Mouse (Mus musculus) kidney, embryonic 15.5 days (tissue): Measurements from ENCODE around the gene Usp39. TPM values are rescaled to one million over a fixed set of nuclear protein-coding genes. Genes with fewer than 3 reads are reported as not detected.

ENCODE experiments used
- ATAC-seq: fragments of 200-750 bp; cut with Nextera tagmentation; replicated peaks from 2 replicates; pipeline ENCODE4 v1.8.0; 2017; ENCODE audit warnings: moderate TSS enrichment; ENCODE audit not compliant: low FRiP score
- H3K27ac ChIP-seq: fragments of 300-500 bp; sonication (generic); 2 replicates; pipeline ENCODE4 v1.5.1; 2015; ENCODE audit warnings: mild to moderate bottlenecking, inconsistent platforms
- H3K27me3 ChIP-seq: fragments of 300-500 bp; sonication (generic); 2 replicates; pipeline ENCODE4 v1.6.1; 2015; ENCODE audit warnings: inconsistent platforms
- H3K36me3 ChIP-seq: fragments of 300-500 bp; sonication (generic); 2 replicates; pipeline ENCODE4 v1.6.1; 2015; ENCODE audit warnings: inconsistent platforms
- H3K4me1 ChIP-seq: fragments of 300-500 bp; sonication (generic); 2 replicates; pipeline ENCODE4 v1.6.1; 2015; ENCODE audit warnings: inconsistent platforms
- H3K4me2 ChIP-seq: fragments of 300-500 bp; sonication (generic); 2 replicates; pipeline ENCODE4 v1.6.1; 2015; ENCODE audit warnings: moderate library complexity, mild to moderate bottlenecking, inconsistent platforms
- H3K4me3 ChIP-seq: fragments of 300-500 bp; sonication (generic); replicated peaks from 2 replicates; pipeline ENCODE4 v1.5.1; 2015; ENCODE audit warnings: mild to moderate bottlenecking, inconsistent platforms
- H3K9ac ChIP-seq: fragments of 300-500 bp; sonication (generic); 2 replicates; pipeline ENCODE4 v1.6.1; 2015; ENCODE audit warnings: mild to moderate bottlenecking, inconsistent platforms
- H3K9me3 ChIP-seq: fragments of 300-500 bp; sonication (generic); replicated peaks from 2 replicates; pipeline ENCODE4 v1.6.1; 2016; ENCODE audit warnings: inconsistent platforms
- WGBS: fragments of 180-500 bp; shearing (Covaris S2); methylation state at CpG from one replicate; pipeline ENCODE4 v1.1.7; 2015; ENCODE audit warnings: mixed read lengths; 5-methylcytosine and 5-hydroxymethylcytosine counted together
- polyA plus RNA-seq: library from polyadenylated mRNA; unstranded; fragments of >200 nt; fragmentation: Nextera tagmentation; extraction: Ambion mirVana; gene quantifications from 2 replicates; pipeline ENCODE4 v1.2.1, GENCODE M21; 2015

The Usp39 gene
- polyA plus RNA-seq, 1 experiment from 2014 or later, result 50.3 TPM

DNA sequence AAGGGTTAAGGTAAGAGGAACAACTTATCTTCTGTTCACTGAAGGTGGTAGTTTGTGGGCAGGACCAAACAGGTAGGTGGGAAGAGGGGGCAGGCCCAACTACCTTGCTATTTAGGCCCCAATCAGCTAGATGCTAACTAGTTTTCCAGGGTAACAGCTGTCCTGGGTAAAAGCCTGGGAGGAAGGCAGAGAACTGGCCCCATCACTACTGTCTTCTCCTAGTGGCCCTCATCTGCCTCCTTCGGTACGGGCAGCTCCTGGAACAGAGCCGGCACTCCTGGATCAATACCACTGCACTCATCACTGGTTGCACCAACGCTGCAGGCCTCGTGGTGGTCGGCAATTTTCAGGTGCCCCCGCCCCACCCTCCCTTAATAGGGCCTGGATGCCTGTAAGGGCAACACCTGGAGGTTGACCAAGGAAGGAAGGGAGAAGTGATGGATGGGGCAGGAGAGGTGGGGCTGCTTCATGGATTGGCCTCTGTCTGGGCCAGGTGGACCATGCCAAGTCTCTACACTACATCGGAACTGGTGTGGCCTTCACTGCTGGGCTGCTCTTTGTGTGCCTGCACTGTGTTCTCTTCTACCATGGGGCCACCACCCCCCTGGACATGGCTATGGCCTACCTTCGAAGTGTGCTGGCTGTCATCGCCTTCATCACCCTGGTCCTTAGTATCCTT is 13.2 kb upstream of the Usp39 start:
- ATAC-seq, result no peak
- H3K4me3 ChIP-seq, result no peak overlapping the region
- H3K27me3 ChIP-seq, result no peaks in the 10 kb centered on the region
- no peak overlapping the region for H3K9ac ChIP-seq
- H3K27ac ChIP-seq, result no peak overlapping the region
- peaks cover 44% of the 10 kb centered on the region for H3K4me1 ChIP-seq
- 90% methylated on average over 10 of the region's 10 CpGs for WGBS
- H3K36me3 ChIP-seq, result peaks cover 37% of the 10 kb centered on the region
- no peaks in the 10 kb centered on the region for H3K9me3 ChIP-seq
- no peak overlapping the region for H3K4me2 ChIP-seq

DNA sequence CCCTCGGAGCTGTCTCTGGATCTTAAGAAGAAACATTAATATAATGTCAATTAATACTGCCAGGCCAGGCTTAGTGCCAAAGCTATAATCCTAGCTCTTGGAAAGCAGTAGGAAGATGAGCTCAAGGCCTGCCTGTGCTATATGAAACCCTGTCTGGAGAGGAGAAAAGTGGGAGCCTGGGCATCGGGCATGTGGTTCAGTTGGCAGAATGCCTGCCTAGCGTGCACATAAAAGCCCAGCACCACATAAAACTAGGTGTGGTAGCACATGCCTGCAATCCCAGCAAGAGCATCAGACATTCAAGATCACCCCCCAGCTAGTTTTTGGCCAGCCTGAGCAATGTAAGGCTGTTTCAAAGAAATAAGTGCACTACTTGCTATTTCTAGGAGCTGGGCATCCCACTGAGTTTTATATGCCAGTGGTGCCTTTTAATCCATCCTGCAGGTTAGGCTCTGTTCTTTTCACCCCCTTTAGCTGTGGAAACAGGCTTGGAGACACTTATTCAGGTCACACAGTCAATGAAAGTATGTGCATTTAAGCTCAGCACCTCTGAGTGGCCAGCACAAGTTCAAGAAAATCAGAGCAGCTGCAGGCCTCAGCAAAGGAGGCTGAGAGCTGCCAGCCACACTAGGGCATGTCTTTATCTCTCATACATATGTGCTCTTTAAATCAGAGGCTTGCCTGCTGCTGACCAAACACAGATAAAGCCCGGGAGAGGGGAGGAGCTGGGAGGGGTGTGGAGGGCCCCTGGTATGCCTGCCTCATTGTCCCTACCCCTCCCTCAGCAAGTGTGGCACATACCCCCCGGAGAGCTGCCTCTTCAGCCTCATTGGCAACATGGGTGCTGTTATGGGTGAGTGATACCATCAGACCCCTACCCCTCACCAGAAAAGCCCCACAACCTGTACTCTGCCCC is 12.4 kb upstream of the Usp39 start:
- H3K27me3 ChIP-seq, result no peaks in the 10 kb centered on the region
- WGBS, result 71% methylated on average over 5 of the region's 5 CpGs

DNA sequence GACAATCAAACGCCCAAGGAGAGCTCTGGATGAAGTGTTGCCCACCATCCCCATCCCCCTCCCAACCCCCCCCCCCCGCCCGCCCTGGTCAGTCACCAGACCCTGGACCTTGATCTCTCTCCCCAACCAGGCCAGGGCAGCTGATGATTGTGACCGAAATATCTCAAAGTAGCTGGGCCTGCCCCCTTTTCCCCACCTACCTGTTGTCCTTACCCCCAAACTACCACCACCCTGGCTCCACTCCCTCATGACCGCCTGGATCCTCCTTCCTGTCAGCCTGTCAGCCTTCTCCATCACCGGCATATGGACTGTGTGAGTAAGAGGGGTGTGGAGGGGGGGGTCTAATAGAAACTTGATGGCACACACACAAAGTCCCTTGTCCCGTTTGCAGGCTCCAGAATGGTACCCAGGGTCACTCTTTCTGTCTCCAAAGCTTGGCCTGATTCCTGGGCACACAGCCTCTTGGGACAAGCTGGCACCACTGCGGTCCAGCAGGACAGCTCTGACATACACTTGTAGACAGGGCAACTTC is 11.1 kb upstream of the Usp39 start:
- Histone ChIP-seq H3K27ac (no peak overlapping the region), H3K4me1 (peaks cover 30% of the 10 kb centered on the region), H3K36me3 (peaks cover 41% of the 10 kb centered on the region), H3K9me3 (no peaks in the 10 kb centered on the region), H3K4me2 (peak overlapping the region; percentile 91), H3K9ac (peak overlapping the region; percentile 59), H3K27me3 (no peaks in the 10 kb centered on the region), H3K4me3 (peak overlapping the region; percentile 61)
- ATAC-seq, result peak; percentile 13
- 32% methylated on average over 8 of the region's 8 CpGs for WGBS

More for the DNA sequence above, 12.4 kb upstream of the Usp39 start:
- no peaks in the 10 kb centered on the region for H3K9me3 ChIP-seq
- no peak overlapping the region for H3K27ac ChIP-seq
- H3K4me1 ChIP-seq, result peaks cover 37% of the 10 kb centered on the region
- no peak overlapping the region for H3K4me2 ChIP-seq
- no peak for ATAC-seq
- H3K9ac ChIP-seq, result no peak overlapping the region
- peaks cover 37% of the 10 kb centered on the region for H3K36me3 ChIP-seq
- no peak overlapping the region for H3K4me3 ChIP-seq

DNA sequence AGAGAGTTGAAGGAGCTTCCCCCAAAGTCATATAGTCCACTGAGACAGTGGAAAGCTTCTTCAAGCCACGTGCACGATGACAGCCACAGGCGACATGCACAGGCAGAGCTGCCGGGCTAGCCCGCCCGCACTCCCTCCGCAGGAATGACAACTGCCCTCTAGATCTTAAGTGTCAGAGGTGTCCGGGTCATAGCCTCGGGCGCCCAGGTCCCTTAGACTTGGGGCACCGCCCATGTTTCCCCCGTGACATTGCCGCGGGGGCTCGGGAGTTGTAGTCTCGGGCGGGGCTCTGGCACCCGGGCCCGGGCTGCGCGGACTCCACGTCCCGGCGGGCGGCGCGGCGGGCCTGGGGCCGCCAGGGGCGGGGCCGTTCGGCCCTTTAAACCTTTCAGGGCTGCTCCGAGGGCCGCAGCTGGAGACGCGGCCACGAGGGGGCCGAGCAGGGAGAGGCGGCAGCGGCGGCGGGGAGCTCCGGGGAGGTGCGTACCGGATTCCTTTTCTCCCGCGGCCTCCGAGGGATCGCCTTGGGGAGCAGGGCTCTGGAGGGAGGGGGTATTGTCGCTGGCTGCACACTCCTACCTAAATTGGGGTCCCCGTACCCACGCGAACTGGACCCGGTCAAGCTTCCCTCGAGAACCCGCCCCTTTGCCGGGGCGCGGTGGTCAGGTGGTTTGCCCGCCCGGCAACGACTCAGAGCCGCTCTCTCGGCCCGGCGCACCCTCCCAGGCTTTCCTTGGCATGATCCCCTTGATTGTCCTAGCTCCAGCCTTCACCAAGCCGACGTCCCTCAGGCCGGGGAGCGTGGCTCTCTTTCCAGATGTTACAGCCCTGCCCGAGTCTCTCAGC is 10.3 kb upstream of the Usp39 start, which contains the start of gene Tmem150a:
TSS of gene Tmem150a (plus strand) at position 382 of the 846 bp plus-strand sequence.
- H3K36me3 ChIP-seq, result peaks cover 44% of the 10 kb centered on the region
- ATAC-seq, result peak; percentile 93
- peak within 1 kb of the TSS; percentile 61 for H3K4me3 ChIP-seq
- peak within 1 kb of the TSS; percentile 59 for H3K9ac ChIP-seq
- peak within 1 kb of the TSS; percentile 24 for H3K27ac ChIP-seq
- WGBS, result under 1% methylated on average over 67 of the region's 71 CpGs
- no peaks in the 10 kb centered on the region for H3K9me3 ChIP-seq
- H3K27me3 ChIP-seq, result no peaks in the 10 kb centered on the region
- H3K4me1 ChIP-seq, result peaks cover 22% of the 10 kb centered on the region
- H3K4me2 ChIP-seq, result peak within 1 kb of the TSS; percentile 91

DNA sequence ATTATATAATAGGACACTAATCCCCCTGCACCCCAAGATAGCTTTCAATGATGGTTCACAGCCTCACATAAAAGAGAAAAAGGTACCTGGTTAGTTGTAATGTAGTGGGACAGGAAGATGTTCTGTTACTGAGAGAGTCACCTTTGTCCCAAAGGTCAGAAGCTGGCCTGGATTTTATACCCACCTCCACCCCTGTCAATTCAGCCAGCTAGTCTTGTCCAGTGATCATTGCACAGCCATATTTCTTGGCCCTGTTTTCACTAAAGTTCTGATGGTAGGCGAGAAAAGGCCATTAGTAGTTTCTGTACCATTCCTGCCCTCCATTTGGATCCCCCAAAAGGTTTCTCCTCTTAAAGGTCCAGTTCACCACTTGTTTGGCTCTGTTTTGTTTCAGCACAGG is 9.0 kb upstream of the Usp39 start:
- no peaks in the 10 kb centered on the region for H3K9me3 ChIP-seq
- 0 out of 2 replicates have a peak overlapping the region, but pooled peaks have one; percentile 24 for H3K27ac ChIP-seq
- 0 out of 2 replicates have a peak overlapping the region, but pooled peaks have one; percentile 61 for H3K4me3 ChIP-seq
- no peak overlapping the region for H3K9ac ChIP-seq
- no peak for ATAC-seq
- no peaks in the 10 kb centered on the region for H3K27me3 ChIP-seq
- WGBS, result 53% methylated on average over 1 of the region's 1 CpGs
- peaks cover 21% of the 10 kb centered on the region for H3K4me1 ChIP-seq
- H3K4me2 ChIP-seq, result no peak overlapping the region
- H3K36me3 ChIP-seq, result peaks cover 44% of the 10 kb centered on the region

DNA sequence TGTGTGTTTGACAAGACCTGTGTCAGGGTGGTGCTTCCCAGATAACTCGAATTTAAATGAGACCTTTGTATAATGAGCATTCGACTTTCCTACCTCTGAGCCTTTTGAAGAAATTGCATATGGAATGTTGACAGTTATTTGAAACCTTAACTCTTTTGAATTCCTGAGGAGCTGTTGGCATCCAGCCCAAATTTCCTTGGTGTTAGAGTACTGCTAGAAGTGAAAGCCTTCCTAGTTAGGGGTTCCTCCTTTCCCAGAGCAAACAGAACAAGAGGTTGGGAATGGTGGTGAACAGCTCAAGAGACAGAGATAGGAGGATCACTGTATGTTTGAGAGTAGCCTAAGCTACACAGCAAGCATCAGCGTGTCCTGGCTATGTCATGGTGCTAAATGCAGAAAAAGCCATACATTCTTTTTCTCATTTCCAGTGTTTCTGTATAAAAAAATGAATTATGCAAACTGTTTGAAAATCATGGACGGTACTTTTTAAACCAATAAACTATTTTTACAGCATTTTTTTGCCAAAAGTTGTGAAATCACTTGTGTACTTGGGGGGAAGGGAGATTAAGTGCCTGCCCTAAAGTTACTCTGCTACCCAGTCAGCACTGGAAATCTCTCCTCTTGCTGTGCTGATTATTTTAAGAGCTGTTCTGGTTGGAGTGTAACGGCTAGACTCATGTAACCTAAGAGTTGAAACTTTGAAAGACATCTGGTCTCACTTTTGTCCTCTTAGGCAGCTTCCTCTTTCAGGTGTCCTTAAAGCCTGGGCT is 7.8 kb upstream of the Usp39 start:
- no peak overlapping the region for H3K4me2 ChIP-seq
- ATAC-seq, result no peak
- no peak overlapping the region for H3K27ac ChIP-seq
- no peak overlapping the region for H3K9ac ChIP-seq
- H3K27me3 ChIP-seq, result no peaks in the 10 kb centered on the region
- H3K4me3 ChIP-seq, result no peak overlapping the region
- WGBS, result 76% methylated on average over 5 of the region's 5 CpGs
- H3K36me3 ChIP-seq, result peaks cover 41% of the 10 kb centered on the region
- H3K9me3 ChIP-seq, result no peaks in the 10 kb centered on the region
- peaks cover 33% of the 10 kb centered on the region for H3K4me1 ChIP-seq

DNA sequence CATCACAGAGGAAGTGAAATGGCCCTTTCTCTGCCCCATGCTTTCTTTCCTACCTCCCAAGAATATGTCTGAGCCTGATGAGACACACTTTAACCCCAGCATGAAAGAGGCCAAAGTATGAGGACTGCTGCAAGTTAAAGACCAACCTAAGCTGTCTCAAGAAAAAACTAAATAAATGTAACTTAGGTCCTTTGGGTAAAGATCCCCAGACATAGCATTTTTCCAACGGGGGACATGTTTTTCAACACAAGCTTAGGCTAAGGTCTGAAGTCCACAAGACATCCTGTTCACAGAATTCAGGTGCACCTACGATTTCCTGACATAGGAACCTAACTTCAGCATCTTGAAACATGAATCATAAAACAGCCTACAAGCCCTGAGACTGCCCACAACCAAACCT is 5.2 kb upstream of the Usp39 start:
- Histone ChIP-seq H3K9me3 (no peaks in the 10 kb centered on the region), H3K4me2 (no peak overlapping the region), H3K4me1 (peaks cover 36% of the 10 kb centered on the region), H3K27ac (no peak overlapping the region), H3K27me3 (no peaks in the 10 kb centered on the region), H3K4me3 (no peak overlapping the region), H3K36me3 (peaks cover 33% of the 10 kb centered on the region), H3K9ac (no peak overlapping the region)
- WGBS, result 93% methylated on average over 2 of the region's 2 CpGs
- ATAC-seq, result no peak

DNA sequence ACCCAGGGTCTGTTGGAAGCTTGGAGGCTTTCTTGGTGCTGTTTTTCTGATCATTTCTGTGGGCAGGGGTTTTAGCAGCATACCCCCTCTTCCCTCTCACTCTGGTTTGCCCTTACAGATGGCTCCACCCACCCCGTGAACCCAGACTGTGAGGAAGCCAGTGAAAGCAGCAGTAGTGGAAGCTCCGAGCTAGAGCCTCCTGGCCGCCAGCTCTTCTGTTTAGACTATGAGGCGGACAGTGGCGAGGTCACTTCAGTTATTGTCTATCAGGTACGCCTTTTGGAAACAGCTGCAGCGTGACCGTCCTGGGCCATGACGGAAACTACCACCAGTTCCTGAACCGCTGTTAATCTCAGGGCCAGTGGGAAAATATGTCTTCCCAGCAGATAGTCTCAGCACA is 3.4 kb upstream of the Usp39 start:
- H3K4me2 ChIP-seq, result peak overlapping the region; percentile 72
- peaks cover 33% of the 10 kb centered on the region for H3K36me3 ChIP-seq
- H3K27me3 ChIP-seq, result no peaks in the 10 kb centered on the region
- no peaks in the 10 kb centered on the region for H3K9me3 ChIP-seq
- no peak for ATAC-seq
- H3K27ac ChIP-seq, result 0 out of 2 replicates have a peak overlapping the region, but pooled peaks have one; percentile 94
- H3K4me1 ChIP-seq, result peaks cover 39% of the 10 kb centered on the region
- 81% methylated on average over 10 of the region's 10 CpGs for WGBS
- H3K9ac ChIP-seq, result no peak overlapping the region
- H3K4me3 ChIP-seq, result peak overlapping the region; percentile 77

DNA sequence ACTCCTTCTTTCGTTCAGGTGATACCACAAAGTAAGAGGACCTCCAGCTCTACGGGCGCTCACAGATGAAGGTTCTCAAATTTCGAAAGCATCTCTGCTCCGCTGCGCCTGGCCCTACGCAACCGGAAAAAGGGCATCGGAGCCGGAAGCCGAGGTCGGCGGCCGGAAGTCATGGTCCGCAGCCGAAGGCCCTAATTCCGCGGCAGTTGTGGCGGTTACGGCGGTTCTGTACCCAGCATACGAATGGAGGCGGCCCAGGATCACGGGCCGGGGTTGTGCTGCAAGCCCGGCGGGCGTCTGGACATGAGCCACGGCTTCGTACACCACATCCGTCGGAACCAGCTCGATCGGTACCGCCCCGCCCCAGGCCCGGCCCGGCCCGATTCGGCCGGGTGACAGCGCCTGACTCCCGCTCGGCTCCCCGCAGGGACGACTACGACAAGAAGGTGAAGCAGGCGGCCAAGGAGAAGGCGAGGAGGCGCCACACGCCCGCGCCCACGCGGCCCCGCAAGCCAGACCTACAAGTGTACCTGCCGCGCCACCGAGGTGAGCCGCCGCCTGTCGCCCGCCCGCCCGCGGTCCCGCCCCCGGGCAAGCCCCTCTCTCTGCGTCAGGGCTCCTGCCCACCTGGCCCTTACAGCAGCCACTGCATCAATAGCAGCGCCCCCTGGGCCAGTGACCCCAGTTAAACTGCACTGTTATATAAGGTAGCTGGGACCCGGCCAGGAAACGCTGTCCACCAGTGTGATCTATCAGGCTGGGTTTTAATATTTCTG is 2.4 kb upstream of the Usp39 start, which contains the start of gene 0610030E20Rik:
TSS of gene 0610030E20Rik (plus strand) at position 152 of the 776 bp plus-strand sequence.
- H3K9ac ChIP-seq, result peak within 1 kb of the TSS; percentile 91
- peaks cover 39% of the 10 kb centered on the region for H3K4me1 ChIP-seq
- peak; percentile 80 for ATAC-seq
- peak within 1 kb of the TSS; percentile 72 for H3K4me2 ChIP-seq
- H3K36me3 ChIP-seq, result peaks cover 33% of the 10 kb centered on the region
- no peaks in the 10 kb centered on the region for H3K9me3 ChIP-seq
- peak within 1 kb of the TSS; percentile 77 for H3K4me3 ChIP-seq
- no peaks in the 10 kb centered on the region for H3K27me3 ChIP-seq
- WGBS, result under 1% methylated on average over 69 of the region's 72 CpGs
- H3K27ac ChIP-seq, result peak within 1 kb of the TSS; percentile 94

DNA sequence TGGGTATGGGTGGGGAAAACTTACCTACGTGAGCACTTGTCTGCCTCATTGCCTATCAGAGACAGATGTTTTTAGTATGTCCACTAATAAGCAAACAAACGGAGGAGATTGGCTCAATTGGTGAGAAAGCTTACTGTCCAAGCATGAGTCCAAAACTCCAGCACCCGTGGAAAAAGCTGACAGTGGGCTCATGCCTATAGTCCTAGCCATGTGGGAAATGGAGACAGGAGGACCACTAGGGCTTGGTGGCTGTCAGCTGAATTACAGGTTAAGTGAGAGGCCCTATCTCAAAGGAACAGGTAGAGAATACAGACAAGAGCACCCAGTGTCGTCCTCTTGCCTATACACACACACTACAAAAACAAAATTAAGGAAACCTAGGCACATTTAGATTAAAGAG is 1.3 kb upstream of the Usp39 start:
- Histone ChIP-seq H3K36me3 (peaks cover 30% of the 10 kb centered on the region), H3K4me3 (no peak overlapping the region), H3K27me3 (no peaks in the 10 kb centered on the region), H3K4me1 (peaks cover 39% of the 10 kb centered on the region), H3K9ac (no peak overlapping the region), H3K9me3 (no peaks in the 10 kb centered on the region), H3K4me2 (peak overlapping the region; percentile 72; the same call in 1 of the 2 replicates), H3K27ac (no peak overlapping the region)
- ATAC-seq, result no peak
- WGBS, result 87% methylated on average over 4 of the region's 4 CpGs
